ENCODE assay signal across 22 mouse cellular contexts in the genomic region with DNA sequence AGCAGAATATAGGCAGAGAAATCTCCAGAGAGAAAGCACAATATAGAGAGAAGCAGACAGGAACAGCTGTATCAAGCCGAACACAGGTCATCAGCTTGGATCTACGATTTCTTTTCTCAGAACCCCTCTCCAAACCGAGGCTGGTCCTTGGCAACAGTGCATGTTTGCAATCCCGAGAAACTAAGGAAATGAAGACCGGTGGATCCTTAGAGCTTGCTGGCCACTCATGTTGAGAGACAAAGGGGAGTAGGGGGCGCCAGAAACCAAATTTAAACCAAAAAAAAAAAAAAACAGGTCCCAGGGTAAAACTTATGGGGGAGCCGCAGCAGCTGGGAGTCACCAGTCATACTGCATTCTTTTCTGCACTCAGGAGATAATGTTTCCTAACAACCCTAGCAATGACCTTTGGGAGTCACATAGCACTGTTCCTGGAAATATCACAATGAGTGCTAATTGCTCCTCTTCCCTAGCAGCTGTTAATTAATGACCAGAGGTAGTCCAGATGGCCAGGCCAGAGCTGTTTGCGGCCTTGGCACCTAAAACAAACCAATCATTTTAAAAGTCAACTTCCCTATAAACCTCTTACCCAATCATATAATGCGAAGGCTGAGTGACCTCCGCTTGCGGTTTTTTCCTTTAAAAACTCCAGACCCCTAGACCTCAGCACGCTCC. TPM values are rescaled to one million over a fixed set of nuclear protein-coding genes. Genes with fewer than 3 reads are reported as not detected.
A peak's percentile ranks its signal among the peaks of the same experiment; 100 is the strongest.
DNase-seq lines count a peak whose midpoint lies in the region; ATAC-seq and TF ChIP-seq lines count a peak whose summit lies in the region.
"Had no signal": no experiment of that assay in that cellular context is flagged by ENCODE, and none has a peak within 500 bp of the region (broad histone marks: within the 10 kb centered on the region; RNA-seq: fewer than 3 reads in every experiment).

No protein-coding gene starts in this region.

- DNase-seq in kidney, adult 18-20 months: peak; percentile 23
- no peak for DNase-seq in kidney, postnatal 10 days
- no peak for DNase-seq in MEL (ENCODE audit: low read depth, low spot score)
- DNase-seq in lung, postnatal 4 days: peak; percentile 33 to 71
- no peak for DNase-seq in stomach, postnatal 0 days (ENCODE audit: low spot score)
- no peak for DNase-seq in hindbrain, postnatal 0 days (ENCODE audit: low spot score)
- DNase-seq: cerebellum, adult 8-10 months; embryo, embryonic 11 days; gastrocnemius, postnatal 25 days; heart, postnatal 4 days; left cerebral cortex, postnatal 4 days; liver, embryonic 13.5 days; right cerebral cortex, postnatal 4 days; thymus, postnatal 25 days had no signal

- WGBS in kidney, embryonic 14.5 days: 72% methylated on average over 12 of the region's 12 CpGs
- WGBS in stomach, postnatal 0 days: 81% methylated on average over 12 of the region's 12 CpGs
- WGBS in hindbrain, postnatal 0 days: 89% methylated on average over 12 of the region's 12 CpGs

- no peaks in the 10 kb centered on the region for H3K36me3 ChIP-seq in MEL (ENCODE audit: control insufficient read depth in 1 of 2, insufficient read depth in 2 of 2, low read length in 2 of 2)
- no peaks in the 10 kb centered on the region for H3K36me3 ChIP-seq in kidney, embryonic 14.5 days (ENCODE audit: control insufficient read depth, insufficient read depth, low read length)
- H3K36me3 ChIP-seq in stomach, postnatal 0 days (ENCODE audit: control insufficient read depth, insufficient read depth, low read length): no peaks in the 10 kb centered on the region
- H3K36me3 ChIP-seq in hindbrain, postnatal 0 days (ENCODE audit: insufficient read depth, low read length): no peaks in the 10 kb centered on the region
- H3K36me3 ChIP-seq: embryonic facial prominence, embryonic 15.5 days; liver, embryonic 13.5 days had no signal

- no peaks in the 10 kb centered on the region for H3K79me2 ChIP-seq in MEL (ENCODE audit: control insufficient read depth, insufficient read depth, low read length, poor library complexity)

- no peaks in the 10 kb centered on the region for H3K27me3 ChIP-seq in MEL (ENCODE audit: control insufficient read depth in 1 of 2, insufficient read depth in 2 of 2, low read length in 2 of 2)
- H3K27me3 ChIP-seq in kidney, embryonic 14.5 days (ENCODE audit: control insufficient read depth, insufficient read depth, low read length): no peaks in the 10 kb centered on the region
- H3K27me3 ChIP-seq in stomach, postnatal 0 days (ENCODE audit: control insufficient read depth, insufficient read depth, low read length): no peaks in the 10 kb centered on the region
- no peaks in the 10 kb centered on the region for H3K27me3 ChIP-seq in hindbrain, postnatal 0 days (ENCODE audit: insufficient read depth, low read length)
- H3K27me3 ChIP-seq: embryonic facial prominence, embryonic 15.5 days; liver, embryonic 13.5 days had no signal

- TF ChIP-seq RAD21 in MEL (IDR thresholded peaks at IDR 0.05; ENCODE audit: low read depth, low read length): no peak

- no peak overlapping the region for H3K4me3 ChIP-seq in MEL (ENCODE audit: control insufficient read depth in 1 of 2, insufficient read depth in 1 of 2, low read depth in 2 of 2, low read length in 2 of 2)
- no peak overlapping the region for H3K4me3 ChIP-seq in kidney, embryonic 14.5 days (ENCODE audit: low read length)
- no peak overlapping the region for H3K4me3 ChIP-seq in stomach, postnatal 0 days (ENCODE audit: low read depth, low read length)
- no peak overlapping the region for H3K4me3 ChIP-seq in hindbrain, postnatal 0 days (ENCODE audit: low read length)
- H3K4me3 ChIP-seq: embryonic facial prominence, embryonic 15.5 days; forebrain, embryonic 10.5 days; layer of hippocampus, adult 2 months; liver, embryonic 13.5 days had no signal

- H3K9ac ChIP-seq in MEL (ENCODE audit: control insufficient read depth, low read depth, low read length, poor library complexity, severe bottlenecking): no peak overlapping the region
- no peak overlapping the region for H3K9ac ChIP-seq in kidney, embryonic 14.5 days (ENCODE audit: low read depth, low read length)
- no peak overlapping the region for H3K9ac ChIP-seq in stomach, postnatal 0 days (ENCODE audit: low read length)
- H3K9ac ChIP-seq in hindbrain, postnatal 0 days (replicated peaks; ENCODE audit: low read length): no peak overlapping the region
- H3K9ac ChIP-seq: embryonic facial prominence, embryonic 15.5 days; liver, embryonic 13.5 days had no signal

- H3K27ac ChIP-seq in MEL (ENCODE audit: control insufficient read depth, low read depth, low read length): no peak overlapping the region
- H3K27ac ChIP-seq in kidney, embryonic 14.5 days (ENCODE audit: low read depth, low read length): no peak overlapping the region
- no peak overlapping the region for H3K27ac ChIP-seq in stomach, postnatal 0 days (replicated peaks)
- no peak overlapping the region for H3K27ac ChIP-seq in hindbrain, postnatal 0 days
- H3K27ac ChIP-seq: embryonic facial prominence, embryonic 15.5 days; forebrain, embryonic 10.5 days; layer of hippocampus, adult 2 months; liver, embryonic 13.5 days; macrophage had no signal

- no peak overlapping the region for H3K4me2 ChIP-seq in kidney, embryonic 14.5 days (replicated peaks; ENCODE audit: low read depth, low read length)
- H3K4me2 ChIP-seq in stomach, postnatal 0 days (replicated peaks; ENCODE audit: low read depth): no peak overlapping the region
- H3K4me2 ChIP-seq in hindbrain, postnatal 0 days (ENCODE audit: low read depth, low read length): no peak overlapping the region
- H3K4me2 ChIP-seq: embryonic facial prominence, embryonic 15.5 days; heart, embryonic 11.5 days; liver, embryonic 13.5 days; midbrain, embryonic 11.5 days had no signal

- TF ChIP-seq POLR2A in MEL (IDR thresholded peaks at IDR 0.05; ENCODE audit: control insufficient read depth in 1 of 2, insufficient read depth in 1 of 2, low read depth in 1 of 2, low read length in 2 of 2, poor library complexity in 1 of 2): no peak

- ATAC-seq in kidney, embryonic 14.5 days (ENCODE audit: low FRiP score, low TSS enrichment): 0 out of 2 replicates have a peak, but pooled peaks have one; percentile 49
- no peak for ATAC-seq in stomach, postnatal 0 days (ENCODE audit: low FRiP score, low TSS enrichment)
- no peak for ATAC-seq in hindbrain, postnatal 0 days
- ATAC-seq: hindbrain, embryonic 16.5 days had no signal

- no peaks in the 10 kb centered on the region for H3K9me3 ChIP-seq in MEL (replicated peaks; ENCODE audit: insufficient read depth, low read length)
- no peaks in the 10 kb centered on the region for H3K9me3 ChIP-seq in kidney, embryonic 14.5 days (ENCODE audit: control insufficient read depth, low read length)
- no peaks in the 10 kb centered on the region for H3K9me3 ChIP-seq in stomach, postnatal 0 days (ENCODE audit: control insufficient read depth, low read length)
- no peaks in the 10 kb centered on the region for H3K9me3 ChIP-seq in hindbrain, postnatal 0 days (ENCODE audit: low read length)
- H3K9me3 ChIP-seq: forebrain, embryonic 10.5 days; liver, embryonic 13.5 days had no signal

- TF ChIP-seq EP300 in MEL (IDR thresholded peaks at IDR 0.05; ENCODE audit: low read depth in 1 of 2, low read length in 2 of 2): no peak
- TF ChIP-seq EP300 in stomach, postnatal 0 days (optimal IDR thresholded peaks at IDR 0.05): no peak

- H3K4me1 ChIP-seq in MEL (ENCODE audit: control insufficient read depth in 1 of 2, insufficient read depth in 2 of 2, low read length in 2 of 2): no peaks in the 10 kb centered on the region
- no peaks in the 10 kb centered on the region for H3K4me1 ChIP-seq in kidney, embryonic 14.5 days (ENCODE audit: control insufficient read depth, insufficient read depth, low read length)
- no peaks in the 10 kb centered on the region for H3K4me1 ChIP-seq in stomach, postnatal 0 days (replicated peaks; ENCODE audit: control insufficient read depth, insufficient read depth)
- no peaks in the 10 kb centered on the region for H3K4me1 ChIP-seq in hindbrain, postnatal 0 days (ENCODE audit: insufficient read depth, low read length)
- H3K4me1 ChIP-seq: embryonic facial prominence, embryonic 15.5 days; forebrain, embryonic 10.5 days; liver, embryonic 13.5 days had no signal

- TF ChIP-seq CTCF in MEL (IDR thresholded peaks at IDR 0.05 in 2 of 3, conservative IDR thresholded peaks at IDR 0.05 in 1 of 3; ENCODE audit: control insufficient read depth in 1 of 3, insufficient read depth in 1 of 3, low read depth in 2 of 3, low read length in 3 of 3, poor library complexity in 1 of 3, severe bottlenecking in 1 of 3): no peak
- TF ChIP-seq CTCF in stomach, postnatal 0 days (IDR thresholded peaks at IDR 0.05; ENCODE audit: low read depth): no peak
- no peak for TF ChIP-seq CTCF in hindbrain, postnatal 0 days (IDR thresholded peaks at IDR 0.05; ENCODE audit: low read depth)

TF ChIP-seq in MEL, 35 proteins besides CTCF, POLR2A, EP300 and RAD21 (continues in another document):
- TF ChIP-seq GABPA (IDR thresholded peaks at IDR 0.05; ENCODE audit: low read depth, low read length): no peak

RNA-seq across cellular contexts. Expression of a gene that starts 19.0 kb away (rescaled TPM):
- 97.6 and 100 TPM in 2 replicates for total RNA-seq in MEL (2012; rRNA removed)
- 100 to 1,000 TPM in 1 of 2 experiments, not detected in 1; 110 TPM for polyA plus RNA-seq in MEL (2012; ENCODE audit: insufficient read depth in 1 of 2, insufficient read length in 2 of 2, low read depth in 1 of 2, low replicate concordance in 2 of 2, missing spikeins in 1 of 2)
- polyA plus RNA-seq in kidney, embryonic 14.5 days (2014; fragmentation: Nextera tagmentation; extraction: Ambion mirVana): 134 and 179 TPM in 2 replicates
- 264 and 282 TPM in 2 replicates for polyA plus RNA-seq in stomach, postnatal 0 days (2015; fragmentation: Nextera tagmentation; extraction: Ambion mirVana)
- 10.4 and 27.9 TPM in 2 replicates for total RNA-seq in hindbrain, postnatal 0 days (2014; rRNA removed)
- polyA plus RNA-seq in hindbrain, postnatal 0 days (2015; fragmentation: Nextera tagmentation; extraction: Ambion mirVana): 55.9 and 60.6 TPM in 2 replicates

RNA-seq across cellular contexts. Expression of a gene that starts 51.6 kb away (rescaled TPM):
- 40.0 and 41.2 TPM in 2 replicates for total RNA-seq in MEL (2012; rRNA removed)
- 10 to 100 TPM in 1 of 2 experiments, not detected in 1; 80.3 TPM for polyA plus RNA-seq in MEL (2012; ENCODE audit: insufficient read depth in 1 of 2, insufficient read length in 2 of 2, low read depth in 1 of 2, low replicate concordance in 2 of 2, missing spikeins in 1 of 2)
- polyA plus RNA-seq in kidney, embryonic 14.5 days (2014; fragmentation: Nextera tagmentation; extraction: Ambion mirVana): 20.3 and 23.0 TPM in 2 replicates
- 10.6 and 12.9 TPM in 2 replicates for polyA plus RNA-seq in stomach, postnatal 0 days (2015; fragmentation: Nextera tagmentation; extraction: Ambion mirVana)
- total RNA-seq in hindbrain, postnatal 0 days (2014; rRNA removed): 64.9 and 69.5 TPM in 2 replicates
- polyA plus RNA-seq in hindbrain, postnatal 0 days (2015; fragmentation: Nextera tagmentation; extraction: Ambion mirVana): 20.6 and 21.1 TPM in 2 replicates

RNA-seq across cellular contexts. Expression of a gene that starts 56.2 kb away (rescaled TPM):
- 5.7 and 7.2 TPM in 2 replicates for total RNA-seq in MEL (2012; rRNA removed)
- 10 to 100 TPM; 10.5 to 66.9 TPM for polyA plus RNA-seq in MEL (2012; ENCODE audit: insufficient read depth in 1 of 2, insufficient read length in 2 of 2, low read depth in 1 of 2, low replicate concordance in 2 of 2, missing spikeins in 1 of 2)
- polyA plus RNA-seq in kidney, embryonic 14.5 days (2014; fragmentation: Nextera tagmentation; extraction: Ambion mirVana): 4.1 and 4.5 TPM in 2 replicates
- polyA plus RNA-seq in stomach, postnatal 0 days (2015; fragmentation: Nextera tagmentation; extraction: Ambion mirVana): 7.2 and 9.8 TPM in 2 replicates
- 29.3 and 32.4 TPM in 2 replicates for total RNA-seq in hindbrain, postnatal 0 days (2014; rRNA removed)
- polyA plus RNA-seq in hindbrain, postnatal 0 days (2015; fragmentation: Nextera tagmentation; extraction: Ambion mirVana): 3.6 and 5.1 TPM in 2 replicates

Comparison
In these comparisons a context has a peak if more than half of its experiments do, and no peak if none do; other contexts are left out.
1. DNase-seq: peak in kidney, adult 18-20 months (single experiment) and lung, postnatal 4 days (2 of 2); none in kidney, postnatal 10 days (single experiment), MEL (single experiment), stomach, postnatal 0 days (single experiment) and hindbrain, postnatal 0 days (single experiment).